Mouse (Mus musculus) NIH3T3 (cell line): ENCODE measurements at regions not wholly inside any gene's neighbourhood (a gene's known extent, or its start where the extent isn't known, plus 50 kb on each side); places are given as distances from the start of the nearest gene placed in this dataset.

ENCODE experiments used
- DNase-seq: peaks from one replicate; pipeline ENCODE4 v3.0.0-alpha.2; 2012; ENCODE audit warnings: low read depth

DNA sequence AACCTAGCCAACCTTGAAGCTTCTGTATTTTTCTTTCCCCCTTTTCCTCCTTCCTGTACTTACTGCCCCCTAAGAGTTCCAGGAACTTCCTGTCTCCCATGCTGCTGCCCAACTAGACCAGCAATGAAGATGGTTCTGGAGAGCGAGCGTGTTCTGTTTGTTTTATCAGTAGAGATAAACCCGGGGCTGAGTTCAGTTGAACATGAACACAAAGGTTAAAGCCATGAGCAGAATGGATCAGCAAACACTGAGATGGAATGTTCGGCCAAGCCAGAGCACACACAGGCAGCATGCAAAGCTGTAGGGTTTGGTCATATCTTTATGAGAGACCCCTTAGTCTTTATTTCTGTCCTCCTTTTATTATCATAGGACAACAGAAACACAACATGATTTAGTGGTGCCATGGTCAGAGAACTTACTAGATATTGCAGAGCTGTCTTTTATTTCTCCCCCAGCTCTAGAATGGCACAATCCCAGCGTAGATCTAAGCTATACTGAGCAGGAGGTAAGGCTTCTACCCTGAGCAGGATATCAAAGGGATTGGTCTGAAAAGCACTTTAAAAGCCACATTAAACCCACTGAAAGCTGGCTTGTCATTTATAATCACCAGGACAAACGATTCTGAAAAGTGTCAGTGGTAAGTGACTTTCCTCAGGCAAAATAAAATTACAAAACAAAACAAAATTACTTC lies 105.9 kb upstream of the Peli1 start:
- DNase-seq, result no peak

DNA sequence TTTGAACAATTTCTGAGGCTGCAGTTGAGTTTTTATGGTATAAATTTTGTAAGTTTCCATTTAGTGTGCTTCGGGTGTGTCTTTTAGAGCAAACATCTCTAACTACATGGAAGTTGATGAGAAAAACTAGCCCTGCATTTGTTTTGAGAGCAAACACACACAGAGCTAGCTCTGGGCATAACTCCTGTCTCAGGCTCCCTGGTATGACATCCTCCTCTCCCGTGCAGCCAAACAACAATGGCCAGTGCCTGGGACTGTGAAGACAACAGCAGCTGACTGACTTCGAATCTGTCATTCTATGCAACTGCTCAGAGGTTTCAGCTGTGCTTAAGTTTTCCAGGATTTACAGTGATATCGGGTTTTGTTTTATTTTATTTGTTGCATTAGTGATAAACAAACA lies 105.3 kb upstream of the Peli1 start:
- DNase-seq, result no peak

DNA sequence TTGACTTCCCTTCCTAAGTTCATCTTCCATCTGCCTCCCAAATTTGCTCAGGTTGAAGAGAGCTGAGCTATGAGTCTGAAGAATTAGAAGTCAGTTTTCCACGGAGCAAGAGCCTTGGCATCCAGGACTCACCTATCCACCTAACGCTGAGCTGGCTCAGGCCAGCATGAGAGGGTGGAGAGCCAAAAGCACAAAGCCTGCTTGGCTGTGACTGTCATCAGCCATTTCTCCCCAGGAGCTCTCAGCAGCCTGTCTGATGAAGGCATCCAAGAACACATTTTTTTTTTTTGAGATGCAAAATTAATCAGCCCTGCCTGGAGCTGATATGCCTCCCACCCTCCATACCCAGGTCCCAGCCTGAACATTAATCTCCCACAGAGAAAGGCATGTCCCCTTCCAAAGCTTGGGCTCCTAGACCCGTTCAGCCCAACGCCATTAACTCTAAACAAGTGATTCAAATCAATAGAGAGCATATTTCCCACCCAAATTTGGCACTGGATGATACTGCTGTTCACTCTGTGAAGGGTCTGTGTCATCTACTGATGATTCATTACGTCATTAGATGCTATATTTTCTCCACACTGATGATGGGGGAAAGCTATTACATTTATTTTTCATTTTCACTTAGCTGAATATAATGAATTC lies 103.8 kb upstream of the Peli1 start:
- no peak for DNase-seq

DNA sequence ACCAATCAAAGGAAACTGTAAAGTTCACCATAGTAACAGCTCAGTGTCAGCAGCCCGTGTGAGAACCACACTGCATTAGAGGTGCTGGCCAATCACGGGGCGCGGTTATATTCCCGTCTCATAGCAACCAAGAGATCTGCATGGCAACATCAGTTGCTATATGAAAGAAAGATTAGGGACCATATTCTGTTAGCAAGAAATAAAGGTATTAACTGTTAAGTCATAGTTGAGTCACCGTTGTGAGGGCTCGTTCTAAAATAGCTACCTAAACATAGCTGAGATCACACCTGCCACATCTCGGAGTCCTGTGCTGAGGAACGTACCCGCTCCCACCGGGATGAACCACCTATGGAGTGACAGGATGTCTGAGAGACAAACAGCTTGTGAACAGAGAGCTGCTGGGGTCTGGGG lies 103.2 kb upstream of the Peli1 start:
- no peak for DNase-seq

GRCm38 (mm10) chr11:20988871-20989270 lies 102.2 kb upstream of the Peli1 start:
- no peak for DNase-seq

GRCm38 (mm10) chr11:20993580-20993979 lies 97.5 kb upstream of the Peli1 start:
- DNase-seq, result no peak

DNA sequence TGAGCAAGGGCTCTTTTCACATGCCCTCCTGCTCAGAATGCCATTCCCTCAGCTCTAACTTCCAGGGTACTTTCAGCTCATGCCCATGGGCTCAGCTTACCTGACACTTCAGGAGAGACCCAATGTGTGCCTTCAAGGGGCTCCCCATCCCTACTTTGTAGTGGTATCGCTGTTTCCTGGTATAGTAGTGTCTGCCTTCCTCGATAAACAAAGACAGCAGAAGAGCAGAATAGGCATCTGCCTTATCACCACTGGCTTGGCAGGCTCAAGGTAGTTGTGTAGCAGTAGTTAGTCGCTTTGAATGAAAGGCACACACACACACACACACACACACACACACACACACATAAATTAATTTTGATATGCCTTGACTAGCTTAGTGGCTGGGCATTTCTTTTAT lies 89.7 kb upstream of the Peli1 start:
- no peak for DNase-seq

DNA sequence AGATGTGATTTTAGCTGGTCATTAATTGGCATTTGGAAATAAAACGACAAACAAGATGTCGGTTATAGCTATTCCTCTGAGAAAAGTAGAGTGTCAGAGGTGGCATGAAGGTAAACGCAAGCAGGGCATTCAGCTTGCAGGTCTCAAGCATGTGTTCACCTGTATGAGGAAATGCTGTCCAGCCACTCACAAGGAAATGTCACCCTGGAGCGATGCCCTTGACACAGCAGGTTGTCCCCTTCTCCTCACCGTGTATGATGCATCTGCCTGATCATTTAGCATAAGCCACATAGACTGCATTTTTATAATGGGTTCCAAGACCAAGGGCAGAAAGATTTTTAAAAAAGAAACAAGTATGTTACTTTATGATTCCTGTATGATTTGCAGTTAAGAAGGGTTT lies 83.9 kb upstream of the Peli1 start:
- DNase-seq, result no peak

GRCm38 (mm10) chr11:21009505-21009904 lies 81.6 kb upstream of the Peli1 start:
- DNase-seq, result no peak

- DNase-seq, result no peak
Observed at GRCm38 (mm10) chr11:21010867-21011266, 80.2 kb upstream of the Peli1 start.

GRCm38 (mm10) chr11:21014250-21014649 lies 76.8 kb upstream of the Peli1 start:
- DNase-seq, result no peak

GRCm38 (mm10) chr11:21015536-21015935 lies 75.6 kb upstream of the Peli1 start:
- peak; percentile 17 for DNase-seq

GRCm38 (mm10) chr11:21016133-21016746 lies 74.9 kb upstream of the Peli1 start:
- DNase-seq, result no peak

DNA sequence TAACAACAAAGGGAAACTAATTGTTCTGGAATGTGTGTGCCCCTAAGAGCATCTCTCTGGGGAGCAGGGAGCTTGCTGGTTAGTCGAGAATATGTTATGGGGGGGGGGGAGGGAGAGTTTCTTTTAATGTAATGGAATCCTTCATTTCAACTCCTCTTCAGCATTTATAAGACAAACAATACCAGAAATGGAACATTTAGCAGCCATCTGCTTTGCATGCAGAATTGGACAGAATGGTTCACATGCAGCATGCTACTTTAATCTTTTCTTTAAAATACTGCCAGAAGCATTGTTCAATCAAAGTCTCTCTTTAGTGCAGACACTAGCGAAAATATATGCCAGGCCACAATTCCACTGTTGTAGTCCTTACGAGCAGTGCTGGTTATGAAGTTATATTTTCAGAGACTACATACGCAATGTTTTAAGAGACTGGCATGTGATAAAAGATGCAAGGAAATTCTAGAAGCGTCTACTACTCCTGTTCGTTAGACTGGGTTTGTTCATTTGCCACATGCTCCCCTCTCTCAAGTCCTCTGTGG lies 74.2 kb upstream of the Peli1 start:
- no peak for DNase-seq

GRCm38 (mm10) chr11:21019829-21020228 lies 71.3 kb upstream of the Peli1 start:
- no peak for DNase-seq

DNA sequence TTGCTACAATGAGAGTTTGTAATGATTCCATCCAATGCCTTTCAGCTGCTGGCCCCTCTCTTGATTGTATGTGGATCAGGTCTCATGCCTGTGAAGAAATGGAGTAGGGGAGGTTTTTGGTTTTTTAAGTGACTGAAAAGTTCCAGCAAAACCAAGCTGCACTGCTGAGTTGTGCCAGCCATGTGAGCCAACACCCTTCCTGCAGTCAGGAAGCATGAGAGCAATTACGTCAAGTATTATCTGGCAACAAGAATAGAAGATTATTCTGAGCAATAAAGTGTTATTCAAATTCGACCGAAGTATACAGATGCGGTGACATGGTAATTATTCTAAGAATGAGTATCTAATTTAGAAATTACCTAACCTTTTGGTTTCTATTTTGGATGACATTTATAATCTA lies 67.0 kb upstream of the Peli1 start:
- no peak for DNase-seq

- no peak for DNase-seq
Observed at GRCm38 (mm10) chr11:21024521-21024920, 66.6 kb upstream of the Peli1 start.

DNA sequence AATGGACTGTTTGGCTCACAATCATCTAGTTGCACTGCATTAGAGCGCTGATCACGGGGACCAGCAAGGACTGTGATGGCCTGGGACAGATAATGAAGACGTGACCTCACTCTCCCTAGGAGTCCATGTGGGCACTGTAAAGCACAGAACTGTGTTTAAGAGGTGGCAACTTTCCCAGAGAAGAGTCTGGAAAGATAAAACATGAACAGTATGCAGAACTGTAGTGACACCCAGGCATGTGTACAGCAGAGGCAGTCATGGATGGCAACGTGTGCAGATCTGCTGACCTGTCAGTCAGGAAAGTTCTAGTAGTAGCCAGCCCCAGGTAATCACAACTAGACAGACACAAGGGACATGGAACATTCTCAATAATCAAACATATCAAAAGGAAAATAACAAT lies 63.8 kb upstream of the Peli1 start:
- DNase-seq, result no peak

GRCm38 (mm10) chr11:21030362-21030761 lies 60.7 kb upstream of the Peli1 start:
- no peak for DNase-seq

- no peak for DNase-seq
Observed at GRCm38 (mm10) chr11:21031816-21032215, 59.3 kb upstream of the Peli1 start.

DNA sequence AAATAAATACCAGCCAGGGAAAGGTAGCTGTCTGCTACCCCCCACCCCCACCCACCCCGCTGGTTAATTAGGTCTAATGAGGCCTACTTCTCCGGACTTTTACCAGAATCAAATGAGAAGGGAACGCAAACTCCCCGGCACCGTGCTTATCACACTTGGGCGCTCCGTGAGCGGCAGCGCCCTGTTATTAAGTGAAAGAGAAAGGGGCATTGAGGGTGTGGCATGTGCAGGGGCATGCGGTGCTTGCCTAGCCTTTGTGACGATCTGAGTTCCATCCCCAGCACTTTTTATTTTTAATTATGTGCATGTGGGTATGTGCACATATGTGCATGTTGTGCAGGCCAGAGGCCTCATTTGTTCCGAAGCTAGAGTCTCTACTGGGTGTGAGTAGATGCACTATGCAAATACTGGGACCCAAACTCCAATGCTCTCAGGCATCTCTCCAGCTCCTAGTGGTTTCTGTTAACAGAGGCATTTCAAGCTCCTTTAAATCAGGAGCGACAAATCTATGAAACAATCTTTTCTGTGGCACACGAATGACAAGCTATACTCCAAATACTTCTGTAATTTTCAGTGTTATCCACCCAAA lies 57.8 kb upstream of the Peli1 start:
- no peak for DNase-seq

- no peak for DNase-seq
Observed at GRCm38 (mm10) chr11:21033823-21034401, 57.2 kb upstream of the Peli1 start.
